Mouse (Mus musculus): ENCODE data around the gene Sqor. TPM values are rescaled to one million over a fixed set of nuclear protein-coding genes. Genes with fewer than 3 reads are reported as not detected.

Gene Sqor
- 22.5 and 23.7 TPM in 2 replicates for polyA plus RNA-seq (2014; fragmentation: Nextera tagmentation; extraction: Ambion mirVana)

DNA sequence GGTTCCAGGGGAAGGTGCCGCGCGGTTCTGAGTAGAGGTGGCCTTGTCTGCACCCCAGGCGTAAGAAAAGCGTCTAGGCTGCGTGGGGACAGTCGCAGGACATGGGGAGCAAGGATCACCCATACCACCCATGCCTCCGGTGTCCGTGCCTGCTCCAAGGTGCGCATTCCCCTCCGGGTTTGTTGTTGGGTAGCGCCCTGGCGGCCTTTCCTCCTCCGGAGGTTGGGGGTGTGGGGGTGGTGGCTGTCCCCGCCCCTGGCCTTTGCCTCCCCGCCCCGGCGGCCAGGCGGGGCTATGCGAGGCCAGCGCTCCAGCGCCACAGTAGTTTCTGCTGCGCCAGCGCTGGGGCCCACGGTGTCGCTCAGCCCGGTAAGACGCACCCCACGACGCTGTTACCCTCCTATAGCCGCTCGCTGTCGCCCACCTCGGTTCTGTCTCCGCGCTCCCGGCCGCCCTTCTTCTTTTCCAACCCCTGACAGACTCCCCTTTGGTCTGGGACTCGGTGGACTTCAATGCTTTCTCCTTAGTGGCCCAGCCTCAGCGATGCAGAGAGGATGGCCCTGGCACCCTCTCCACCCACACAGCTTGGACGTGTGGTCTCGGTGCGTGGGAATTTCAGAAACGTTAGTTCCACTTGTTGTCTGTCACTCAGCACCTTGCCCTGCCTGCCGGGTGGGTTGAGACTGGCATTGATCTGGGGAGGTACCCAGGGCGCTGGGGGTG lies at the start of gene Sqor:
TSS of gene Sqor (plus strand) at position 167 of the 723 bp plus-strand sequence.
- Histone ChIP-seq H3K4me3 (ENCODE audit: low read depth, low read length) (peak within 1 kb of the TSS; percentile 44), H3K4me2 (replicated peaks; ENCODE audit: low read depth, low read length) (peak within 1 kb of the TSS; percentile 90), H3K9ac (replicated peaks; ENCODE audit: low read depth, low read length) (peak within 1 kb of the TSS; percentile 40; the same call in 1 of the 2 replicates), H3K9me3 (ENCODE audit: control insufficient read depth, low read depth, low read length) (no peaks in the 10 kb centered on the region), H3K27ac (ENCODE audit: low read length) (peak within 1 kb of the TSS; percentile 44; the same call in 1 of the 2 replicates), H3K27me3 (ENCODE audit: control insufficient read depth, insufficient read depth, low read length) (no peaks in the 10 kb centered on the region), H3K4me1 (ENCODE audit: control insufficient read depth, insufficient read depth, low read length) (0 out of 2 replicates have a peak, but pooled peaks cover 5% of the 10 kb centered on the region), H3K36me3 (ENCODE audit: control insufficient read depth, insufficient read depth, low read length) (no peaks in the 10 kb centered on the region)
- WGBS = 1% methylated on average over 46 of the region's 46 CpGs
- ATAC-seq (ENCODE audit: insufficient number of reproducible peaks, insufficient read depth, low FRiP score, low read depth) = peak; percentile 87

DNA sequence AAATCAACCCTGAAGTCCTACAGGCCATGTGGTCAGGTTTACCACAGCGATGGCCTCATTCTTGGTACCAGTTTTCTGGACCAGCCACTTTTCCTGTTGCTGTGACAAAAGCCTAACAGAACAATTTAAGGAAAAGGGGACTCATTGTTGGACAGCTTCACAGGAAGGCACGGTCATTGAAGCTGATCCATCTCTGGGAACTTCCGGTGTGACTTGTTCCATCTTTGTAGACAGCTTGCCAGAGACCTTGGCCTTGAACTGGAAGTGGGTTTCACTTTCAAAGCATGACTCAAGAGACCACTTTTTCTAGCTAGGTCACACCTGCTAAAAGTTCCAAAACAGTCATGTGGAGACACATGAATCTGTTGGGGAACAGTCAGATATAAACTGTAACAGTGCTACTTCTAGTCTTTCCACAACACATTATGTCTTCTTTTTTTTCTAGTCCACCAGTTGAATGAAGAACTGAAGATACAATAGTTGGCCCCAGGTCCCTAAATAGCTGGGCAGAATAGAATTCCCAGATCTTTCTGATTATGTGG lies 48.7 kb upstream of the Sqor start:
- Histone ChIP-seq H3K27ac (ENCODE audit: low read length) (no peak overlapping the region), H3K4me1 (ENCODE audit: control insufficient read depth, insufficient read depth, low read length) (no peaks in the 10 kb centered on the region), H3K27me3 (ENCODE audit: control insufficient read depth, insufficient read depth, low read length) (no peaks in the 10 kb centered on the region), H3K9me3 (ENCODE audit: control insufficient read depth, low read depth, low read length) (no peaks in the 10 kb centered on the region), H3K4me3 (ENCODE audit: low read depth, low read length) (no peak overlapping the region), H3K9ac (replicated peaks; ENCODE audit: low read depth, low read length) (no peak overlapping the region), H3K36me3 (ENCODE audit: control insufficient read depth, insufficient read depth, low read length) (no peaks in the 10 kb centered on the region), H3K4me2 (replicated peaks; ENCODE audit: low read depth, low read length) (no peak overlapping the region)
- 88% methylated on average over 3 of the region's 3 CpGs for WGBS
- ATAC-seq (ENCODE audit: insufficient number of reproducible peaks, insufficient read depth, low FRiP score, low read depth) = no peak

DNA sequence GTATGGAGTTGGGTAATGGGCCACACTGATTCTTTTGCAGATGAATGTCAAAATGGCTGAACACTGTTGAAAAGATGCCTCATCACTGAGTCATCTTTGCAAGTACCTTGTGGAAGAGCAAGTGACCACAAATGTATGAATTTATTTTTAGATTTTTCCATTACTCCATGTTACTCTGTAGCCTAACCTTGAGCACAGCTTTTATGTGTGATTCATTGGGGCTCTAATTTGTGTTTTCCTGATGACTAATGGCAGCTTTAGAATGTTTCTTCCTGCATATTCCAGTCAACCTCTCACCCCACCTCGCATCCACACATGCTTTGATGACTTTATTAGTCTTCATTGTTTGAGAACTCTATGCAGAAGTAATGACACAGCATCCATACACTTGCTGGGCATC lies 45.8 kb upstream of the Sqor start:
- ATAC-seq (ENCODE audit: insufficient number of reproducible peaks, insufficient read depth, low FRiP score, low read depth) = no peak
- Histone ChIP-seq H3K9ac (replicated peaks; ENCODE audit: low read depth, low read length) (no peak overlapping the region), H3K4me2 (replicated peaks; ENCODE audit: low read depth, low read length) (no peak overlapping the region), H3K4me1 (ENCODE audit: control insufficient read depth, insufficient read depth, low read length) (no peaks in the 10 kb centered on the region), H3K27me3 (ENCODE audit: control insufficient read depth, insufficient read depth, low read length) (no peaks in the 10 kb centered on the region), H3K36me3 (ENCODE audit: control insufficient read depth, insufficient read depth, low read length) (no peaks in the 10 kb centered on the region), H3K4me3 (ENCODE audit: low read depth, low read length) (no peak overlapping the region), H3K9me3 (ENCODE audit: control insufficient read depth, low read depth, low read length) (no peaks in the 10 kb centered on the region), H3K27ac (ENCODE audit: low read length) (no peak overlapping the region)
- WGBS = 63% methylated on average over 1 of the region's 1 CpGs

DNA sequence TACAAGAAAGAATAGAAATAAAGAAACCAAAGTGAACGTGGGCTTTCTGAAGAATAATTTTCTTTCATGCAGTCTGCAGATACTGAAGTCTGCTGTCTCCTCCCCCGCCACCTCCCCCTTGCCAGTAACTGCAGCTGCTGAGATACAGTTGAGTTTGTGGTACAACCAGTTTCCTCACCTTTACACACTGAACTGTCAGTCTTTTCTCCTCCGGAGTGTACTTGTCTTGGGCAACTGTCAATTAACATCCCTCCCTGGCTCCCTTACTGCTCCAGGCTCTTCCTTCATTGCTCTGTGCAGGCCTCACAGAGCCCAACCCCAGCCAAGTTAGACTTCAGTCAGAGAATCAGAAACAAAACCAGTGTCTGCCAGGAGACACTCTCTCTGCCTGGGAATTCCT lies 44.5 kb upstream of the Sqor start:
- no peak for ATAC-seq (ENCODE audit: insufficient number of reproducible peaks, insufficient read depth, low FRiP score, low read depth)
- 70% methylated on average over 3 of the region's 3 CpGs for WGBS
- H3K9ac ChIP-seq (replicated peaks; ENCODE audit: low read depth, low read length) = no peak overlapping the region
- no peaks in the 10 kb centered on the region for H3K4me1 ChIP-seq (ENCODE audit: control insufficient read depth, insufficient read depth, low read length)
- no peaks in the 10 kb centered on the region for H3K9me3 ChIP-seq (ENCODE audit: control insufficient read depth, low read depth, low read length)
- H3K27me3 ChIP-seq (ENCODE audit: control insufficient read depth, insufficient read depth, low read length) = no peaks in the 10 kb centered on the region
- no peak overlapping the region for H3K4me2 ChIP-seq (replicated peaks; ENCODE audit: low read depth, low read length)
- no peak overlapping the region for H3K4me3 ChIP-seq (ENCODE audit: low read depth, low read length)
- H3K27ac ChIP-seq (ENCODE audit: low read length) = no peak overlapping the region
- no peaks in the 10 kb centered on the region for H3K36me3 ChIP-seq (ENCODE audit: control insufficient read depth, insufficient read depth, low read length)

DNA sequence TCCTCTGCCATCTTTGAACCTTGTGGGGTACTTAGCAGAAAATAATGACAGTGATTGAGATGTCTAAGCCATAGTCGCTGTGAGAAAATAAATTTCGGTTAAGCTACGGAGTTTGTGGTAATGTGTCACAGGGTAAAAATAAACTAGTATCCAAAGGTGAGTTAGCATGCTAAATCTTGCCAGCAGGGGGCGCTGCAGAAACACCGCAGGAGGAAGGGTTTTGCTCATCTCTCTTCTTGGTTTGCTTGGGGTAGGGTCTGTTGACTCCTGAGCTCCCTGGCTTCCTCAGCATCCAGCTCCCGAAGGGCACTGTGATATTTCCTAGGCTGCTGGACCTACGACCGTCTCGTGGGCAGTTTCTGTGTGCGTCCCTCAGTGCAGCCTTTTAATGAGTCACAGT lies 39.4 kb upstream of the Sqor start:
- Histone ChIP-seq H3K36me3 (ENCODE audit: control insufficient read depth, insufficient read depth, low read length) (no peaks in the 10 kb centered on the region), H3K27ac (ENCODE audit: low read length) (no peak overlapping the region), H3K4me3 (ENCODE audit: low read depth, low read length) (no peak overlapping the region), H3K9ac (replicated peaks; ENCODE audit: low read depth, low read length) (no peak overlapping the region), H3K4me1 (ENCODE audit: control insufficient read depth, insufficient read depth, low read length) (no peaks in the 10 kb centered on the region), H3K4me2 (replicated peaks; ENCODE audit: low read depth, low read length) (no peak overlapping the region), H3K9me3 (ENCODE audit: control insufficient read depth, low read depth, low read length) (no peaks in the 10 kb centered on the region), H3K27me3 (ENCODE audit: control insufficient read depth, insufficient read depth, low read length) (no peaks in the 10 kb centered on the region)
- 57% methylated on average over 10 of the region's 10 CpGs for WGBS
- no peak for ATAC-seq (ENCODE audit: insufficient number of reproducible peaks, insufficient read depth, low FRiP score, low read depth)

DNA sequence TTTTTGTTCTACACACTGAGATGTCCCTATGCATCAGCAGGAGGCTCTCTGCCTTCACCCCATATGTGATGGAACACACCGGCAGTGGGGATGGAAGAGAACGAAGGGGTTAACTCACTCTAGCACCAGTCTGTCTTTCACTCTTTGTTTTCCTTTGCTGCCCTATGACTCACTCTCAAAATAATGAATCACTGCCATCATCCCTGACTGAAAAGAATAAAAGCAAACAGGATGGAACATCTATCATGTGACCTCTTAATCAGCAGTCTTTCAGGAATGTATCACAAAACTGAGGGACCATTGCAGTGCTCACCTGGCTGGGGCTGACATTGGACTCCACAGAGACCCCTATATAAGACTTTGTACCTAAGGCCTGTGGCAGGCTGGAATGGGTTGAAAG lies 33.6 kb upstream of the Sqor start:
- Histone ChIP-seq H3K4me1 (ENCODE audit: control insufficient read depth, insufficient read depth, low read length) (no peaks in the 10 kb centered on the region), H3K36me3 (ENCODE audit: control insufficient read depth, insufficient read depth, low read length) (no peaks in the 10 kb centered on the region), H3K27ac (ENCODE audit: low read length) (no peak overlapping the region), H3K9ac (replicated peaks; ENCODE audit: low read depth, low read length) (no peak overlapping the region), H3K27me3 (ENCODE audit: control insufficient read depth, insufficient read depth, low read length) (no peaks in the 10 kb centered on the region), H3K4me3 (ENCODE audit: low read depth, low read length) (no peak overlapping the region), H3K4me2 (replicated peaks; ENCODE audit: low read depth, low read length) (no peak overlapping the region), H3K9me3 (ENCODE audit: control insufficient read depth, low read depth, low read length) (no peaks in the 10 kb centered on the region)
- ATAC-seq (ENCODE audit: insufficient number of reproducible peaks, insufficient read depth, low FRiP score, low read depth) = no peak
- WGBS = 55% methylated on average over 2 of the region's 2 CpGs

DNA sequence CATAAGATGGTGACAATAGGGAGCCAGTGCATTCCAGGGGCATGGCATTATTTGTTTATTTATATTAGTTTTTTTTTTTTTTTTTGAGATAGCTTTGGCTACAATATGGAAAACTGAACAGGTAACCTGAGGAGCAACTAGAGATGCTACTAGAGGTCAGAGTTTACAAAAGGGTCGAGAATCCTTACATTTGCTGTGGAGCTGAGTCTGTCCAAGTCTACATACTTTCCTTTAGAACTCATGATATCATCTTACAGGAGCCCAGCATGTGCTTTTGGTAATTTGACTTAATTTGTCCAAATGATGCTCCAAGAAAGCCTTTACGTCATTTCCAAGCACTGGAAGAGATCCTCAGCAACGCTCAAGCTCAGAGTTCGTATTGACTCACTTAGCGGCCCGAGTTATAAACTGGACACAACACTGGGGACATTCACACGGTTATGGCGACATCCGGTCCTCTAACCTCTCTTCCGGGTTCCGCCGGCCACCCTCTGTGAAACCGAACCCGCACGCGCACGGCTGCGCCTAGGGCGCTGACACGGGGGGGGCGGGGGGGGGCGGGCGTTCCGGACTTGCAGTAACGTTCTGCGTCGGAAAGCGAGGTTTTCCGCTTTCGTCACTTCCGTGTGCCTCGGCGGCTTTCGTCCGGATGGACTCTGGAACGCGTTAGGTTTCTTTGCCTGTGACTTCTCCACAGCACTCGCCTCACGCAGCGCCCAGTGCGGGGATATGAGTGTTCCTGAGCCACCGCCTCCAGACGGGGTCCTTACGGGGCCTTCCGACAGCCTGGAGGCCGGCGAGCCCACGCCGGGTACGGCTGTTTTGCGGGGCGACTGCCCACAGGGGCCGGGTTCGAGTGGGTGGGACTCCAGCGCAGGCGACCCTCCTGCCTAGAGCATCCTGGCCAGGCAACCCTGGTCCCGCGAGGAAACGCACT lies 26.9 kb upstream of the Sqor start, which contains the start of gene Bloc1s6:
TSS of gene Bloc1s6 (plus strand) at position 610 of the 937 bp plus-strand sequence.
- Histone ChIP-seq H3K9me3 (ENCODE audit: control insufficient read depth, low read depth, low read length) (no peaks in the 10 kb centered on the region), H3K9ac (replicated peaks; ENCODE audit: low read depth, low read length) (peak within 1 kb of the TSS; percentile 84), H3K27ac (ENCODE audit: low read length) (peak within 1 kb of the TSS; percentile 94), H3K4me2 (replicated peaks; ENCODE audit: low read depth, low read length) (peak within 1 kb of the TSS; percentile 67), H3K4me3 (ENCODE audit: low read depth, low read length) (peak within 1 kb of the TSS; percentile 78), H3K4me1 (ENCODE audit: control insufficient read depth, insufficient read depth, low read length) (peaks cover 5% of the 10 kb centered on the region; the same call in 1 of the 2 replicates), H3K36me3 (ENCODE audit: control insufficient read depth, insufficient read depth, low read length) (no peaks in the 10 kb centered on the region; the same call in 1 of the 2 replicates), H3K27me3 (ENCODE audit: control insufficient read depth, insufficient read depth, low read length) (no peaks in the 10 kb centered on the region)
- under 1% methylated on average over 52 of the region's 59 CpGs for WGBS
- peak; percentile 94 for ATAC-seq (ENCODE audit: insufficient number of reproducible peaks, insufficient read depth, low FRiP score, low read depth)

DNA sequence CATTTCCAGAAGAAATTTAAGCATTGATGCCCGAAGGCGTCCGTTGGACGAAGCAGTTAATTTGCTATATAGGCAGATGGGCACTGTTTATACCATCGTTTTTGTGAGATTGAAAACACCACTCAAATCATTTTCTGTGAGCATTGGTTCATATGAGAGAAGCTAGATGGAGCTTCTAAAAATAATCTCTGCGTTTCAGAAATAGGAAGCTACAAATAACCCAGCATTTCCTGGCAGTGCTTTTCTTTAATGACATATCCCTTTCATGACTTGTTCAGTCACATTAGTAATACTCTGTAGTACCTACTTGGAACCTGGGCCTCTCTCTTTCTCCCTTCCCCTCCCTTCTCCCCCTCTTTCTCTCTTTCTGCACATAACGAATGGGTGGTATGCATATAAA lies 26.0 kb upstream of the Sqor start:
- peaks cover 5% of the 10 kb centered on the region; the same call in 1 of the 2 replicates for H3K4me1 ChIP-seq (ENCODE audit: control insufficient read depth, insufficient read depth, low read length)
- H3K4me2 ChIP-seq (replicated peaks; ENCODE audit: low read depth, low read length) = peak overlapping the region; percentile 67
- ATAC-seq (ENCODE audit: insufficient number of reproducible peaks, insufficient read depth, low FRiP score, low read depth) = no peak
- peak overlapping the region; percentile 94 for H3K27ac ChIP-seq (ENCODE audit: low read length)
- H3K27me3 ChIP-seq (ENCODE audit: control insufficient read depth, insufficient read depth, low read length) = no peaks in the 10 kb centered on the region
- H3K9ac ChIP-seq (replicated peaks; ENCODE audit: low read depth, low read length) = peak overlapping the region; percentile 84
- 28% methylated on average over 7 of the region's 7 CpGs for WGBS
- no peaks in the 10 kb centered on the region for H3K9me3 ChIP-seq (ENCODE audit: control insufficient read depth, low read depth, low read length)
- peak overlapping the region; percentile 78 for H3K4me3 ChIP-seq (ENCODE audit: low read depth, low read length)
- no peaks in the 10 kb centered on the region; the same call in 1 of the 2 replicates for H3K36me3 ChIP-seq (ENCODE audit: control insufficient read depth, insufficient read depth, low read length)
